Mouse (Mus musculus): ENCODE data around the gene a. TPM values are rescaled to one million over a fixed set of nuclear protein-coding genes. Genes with fewer than 3 reads are reported as not detected.

a gene
- total RNA-seq (2022) = not detected

DNA sequence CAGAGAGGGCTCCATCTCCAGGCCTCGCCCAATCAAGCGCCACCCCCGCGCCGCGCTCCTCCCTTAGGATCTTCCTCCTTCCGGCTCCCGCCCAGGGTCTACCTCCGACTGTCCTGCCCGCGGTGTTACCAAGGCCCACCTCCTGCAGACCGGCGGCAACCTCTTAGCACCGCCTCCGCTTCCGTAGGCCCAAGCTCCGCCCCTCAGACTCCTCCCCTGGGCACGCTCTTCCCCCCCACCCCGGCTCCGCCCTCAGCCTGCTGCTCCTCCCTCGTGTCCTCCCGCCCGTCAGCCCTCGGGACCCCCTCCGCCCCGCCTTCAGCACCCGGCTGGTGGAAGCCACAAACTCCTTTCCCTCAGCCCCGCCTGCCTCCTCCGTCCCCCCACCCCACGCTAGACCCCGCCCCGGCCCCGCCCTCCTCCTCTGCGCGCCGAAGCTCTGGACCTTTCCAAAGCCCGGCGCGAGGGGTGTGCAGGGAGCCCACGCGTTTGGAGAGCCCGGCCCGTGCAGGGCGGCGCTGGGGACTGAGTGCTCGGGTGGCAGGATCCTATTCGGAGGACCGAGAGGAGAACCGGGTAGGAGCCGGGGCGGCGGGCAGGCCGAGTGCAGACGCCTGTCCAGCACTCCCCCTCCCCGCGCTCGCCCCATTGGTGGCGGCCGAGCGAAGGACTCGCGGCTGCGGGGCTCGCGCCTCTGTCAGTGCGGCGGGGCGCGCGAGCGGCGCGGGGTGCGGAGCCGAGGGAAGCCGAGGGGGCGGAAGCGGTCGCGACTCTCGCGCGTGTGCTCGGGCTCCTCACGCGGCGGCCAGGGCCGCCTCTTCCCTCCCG lies at the start of gene a, which contains the start of gene Raly:
TSS of gene a (plus strand) at position 747 of the 828 bp plus-strand sequence.
TSS of gene Raly (plus strand) at position 441 of the 828 bp plus-strand sequence.
- peak; percentile 99 for DNase-seq

- peak; percentile 76 for DNase-seq
Observed at GRCm38 (mm10) chr2:154742911-154743819, 48.0 kb upstream of the a start.

DNA sequence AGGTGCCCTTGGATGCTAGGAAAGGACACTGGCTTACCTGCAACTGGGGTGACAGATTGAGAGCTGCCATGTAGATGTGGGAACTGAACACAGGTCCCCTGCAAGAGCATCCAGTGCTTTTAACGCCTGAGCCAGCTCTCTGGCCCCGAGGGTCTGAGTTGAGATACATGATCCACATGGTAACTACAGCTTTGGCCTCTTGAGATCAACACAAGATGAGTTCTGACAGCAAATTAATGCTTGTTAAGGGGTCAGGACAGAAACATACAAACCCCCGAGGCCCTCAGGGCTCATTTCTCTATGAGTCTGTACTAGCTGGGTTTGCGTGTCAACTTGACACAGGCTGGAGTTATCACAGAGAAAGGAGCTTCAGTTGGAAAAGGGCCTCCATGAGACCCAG lies 47.3 kb upstream of the a start:
- DNase-seq = no peak

DNA sequence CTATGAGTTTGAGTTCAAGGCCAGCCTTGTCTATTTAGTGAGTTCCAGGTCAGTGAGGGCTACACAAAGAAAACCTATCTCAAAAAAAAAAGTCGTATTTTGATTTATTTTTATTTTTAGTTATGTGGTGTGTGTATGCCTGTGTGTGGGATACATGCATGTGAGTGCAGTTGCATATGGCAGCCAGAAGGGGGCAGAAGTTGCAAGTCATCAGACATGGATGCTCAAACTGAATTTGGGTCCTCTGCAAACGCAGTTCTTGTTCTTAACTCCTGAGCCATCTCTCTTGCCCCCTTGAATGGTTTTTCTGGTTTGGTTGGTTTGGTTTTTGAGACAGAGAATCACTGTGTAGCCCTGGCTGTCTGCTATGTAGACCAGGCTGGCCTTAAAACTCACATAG lies 42.8 kb upstream of the a start:
- no peak for DNase-seq

DNA sequence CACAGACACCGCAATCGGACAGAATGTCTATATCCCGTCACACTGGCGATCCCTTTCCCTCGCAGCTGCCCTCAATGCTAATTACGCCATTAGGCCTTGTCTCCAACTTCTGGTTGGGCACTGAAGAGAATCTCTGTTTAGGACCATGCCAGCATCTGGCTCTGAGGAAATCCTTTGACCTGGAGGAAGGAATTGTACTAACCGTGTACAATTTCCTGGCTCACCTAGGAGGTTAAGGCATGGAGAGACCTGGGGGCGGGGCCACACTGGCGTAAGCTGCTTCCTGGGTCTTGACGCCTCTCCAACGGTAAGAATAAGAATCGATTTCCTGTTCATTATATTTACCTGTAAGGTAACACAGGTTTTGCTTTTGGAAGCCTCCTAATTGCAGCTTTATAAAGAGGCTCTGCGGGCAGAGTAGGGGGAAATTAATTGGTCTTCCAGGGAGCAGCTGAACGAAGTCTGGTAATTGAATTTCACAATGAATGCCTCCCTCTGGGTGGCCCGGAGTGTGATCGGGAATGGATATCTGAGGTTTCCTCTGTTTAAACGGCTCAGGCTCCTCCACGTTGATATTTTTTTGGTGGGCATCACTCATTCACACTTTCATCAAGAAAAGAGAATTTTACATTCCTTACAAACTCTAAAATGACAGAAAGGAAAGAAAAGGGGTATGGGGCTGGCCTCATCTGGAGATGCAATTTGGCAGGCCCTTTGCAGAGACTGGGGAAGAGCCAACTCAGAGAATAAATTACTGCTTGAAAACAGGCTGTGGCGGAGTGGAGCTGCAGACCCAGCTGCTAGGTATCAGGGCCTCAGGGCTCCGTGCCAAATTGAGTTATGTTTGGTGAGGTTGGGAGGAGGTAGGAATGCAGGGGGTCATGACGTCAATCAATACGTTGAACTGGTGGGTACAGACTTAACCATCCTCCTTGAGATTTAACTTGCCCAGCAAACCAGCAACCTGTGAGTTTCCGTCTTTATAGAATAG lies 41.9 kb upstream of the a start:
- DNase-seq = peak; percentile 47

- DNase-seq = peak; percentile 79
Observed at GRCm38 (mm10) chr2:154751924-154752323, 39.3 kb upstream of the a start.

GRCm38 (mm10) chr2:154754068-154754560 lies 37.1 kb upstream of the a start:
- no peak for DNase-seq

GRCm38 (mm10) chr2:154755791-154756190 lies 35.4 kb upstream of the a start:
- no peak for DNase-seq

DNA sequence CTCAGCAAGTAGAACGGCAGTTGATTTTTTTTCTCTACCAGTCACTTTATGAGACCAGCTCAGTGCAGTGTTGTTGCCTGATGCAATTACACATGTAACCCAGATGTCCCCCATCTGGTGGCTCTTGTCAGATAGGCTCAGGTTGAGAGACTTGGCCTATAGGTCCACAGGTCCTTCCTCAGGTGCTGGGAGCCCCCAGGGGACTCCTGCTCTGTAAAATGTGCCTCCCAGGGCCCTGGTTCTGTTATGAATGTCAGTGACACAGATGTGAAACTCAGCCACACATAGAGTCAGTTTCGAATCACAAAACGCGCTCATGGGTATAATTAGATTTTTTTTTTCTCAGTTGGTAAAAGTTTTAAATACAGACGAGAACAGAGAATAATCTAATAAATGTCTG lies 33.5 kb upstream of the a start:
- DNase-seq = no peak

- DNase-seq = no peak
Observed at GRCm38 (mm10) chr2:154758454-154758853, 32.7 kb upstream of the a start.

DNA sequence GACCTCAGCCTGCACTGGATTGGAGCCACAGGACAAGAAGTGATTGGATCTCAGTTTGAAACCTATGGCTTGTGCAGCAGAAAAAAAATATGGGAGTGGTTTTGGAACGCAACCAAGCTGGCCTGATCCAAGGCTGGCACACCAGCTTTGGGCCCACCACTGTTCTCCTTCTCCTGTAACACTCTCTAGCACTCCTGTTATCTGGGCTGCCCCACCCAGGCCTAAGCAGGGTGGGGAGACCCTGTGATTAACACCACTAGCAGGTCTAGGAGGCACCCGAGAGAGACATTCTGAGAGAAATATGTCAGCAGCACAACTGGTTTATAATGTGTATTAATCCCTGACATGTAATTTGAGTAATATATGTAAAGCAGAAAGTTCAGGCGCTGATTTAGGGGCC lies 28.0 kb upstream of the a start:
- DNase-seq = no peak

- DNase-seq = no peak
Observed at GRCm38 (mm10) chr2:154764828-154765497, 26.2 kb upstream of the a start.

DNA sequence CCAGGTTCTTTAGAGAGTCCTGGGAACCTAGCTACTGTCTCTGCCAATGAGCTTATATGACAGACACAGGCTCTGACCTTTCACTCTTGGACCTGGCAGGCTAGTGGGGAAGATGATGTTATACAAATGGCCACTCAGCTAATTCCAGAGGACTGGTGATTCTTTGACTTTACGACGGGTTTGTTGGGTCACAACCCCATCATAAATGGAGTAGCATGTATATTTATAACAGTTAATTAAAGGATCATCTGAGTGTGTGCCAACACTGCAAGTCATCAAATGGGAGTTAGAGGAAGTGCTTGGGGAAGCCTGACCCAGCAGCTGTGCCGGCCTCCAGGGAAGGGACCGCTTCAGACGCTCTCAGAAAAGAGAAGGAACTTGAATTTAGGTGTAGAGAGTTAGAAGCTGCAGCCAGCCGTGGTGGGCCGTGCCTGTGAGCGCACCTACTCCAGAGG lies 25.6 kb upstream of the a start:
- no peak for DNase-seq

DNA sequence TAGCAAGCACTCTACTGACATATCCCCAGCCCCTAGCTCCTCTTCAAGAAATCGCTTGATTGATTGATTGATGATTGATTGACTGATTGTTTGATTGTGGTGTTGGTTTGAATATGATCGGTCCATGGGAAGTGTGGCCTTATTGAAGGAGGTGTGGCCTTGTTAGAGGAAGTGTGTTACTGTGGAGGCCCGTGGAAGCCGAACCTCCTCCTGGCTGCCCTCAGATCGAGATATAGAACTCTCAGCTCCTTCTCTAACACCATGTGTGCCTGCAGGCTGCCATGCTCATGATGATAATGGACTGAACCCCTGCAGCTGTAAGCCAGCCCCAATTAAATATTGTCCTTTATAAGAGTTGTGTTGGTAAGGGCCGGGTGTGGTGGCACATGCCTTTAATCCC lies 24.2 kb upstream of the a start:
- DNase-seq = no peak

DNA sequence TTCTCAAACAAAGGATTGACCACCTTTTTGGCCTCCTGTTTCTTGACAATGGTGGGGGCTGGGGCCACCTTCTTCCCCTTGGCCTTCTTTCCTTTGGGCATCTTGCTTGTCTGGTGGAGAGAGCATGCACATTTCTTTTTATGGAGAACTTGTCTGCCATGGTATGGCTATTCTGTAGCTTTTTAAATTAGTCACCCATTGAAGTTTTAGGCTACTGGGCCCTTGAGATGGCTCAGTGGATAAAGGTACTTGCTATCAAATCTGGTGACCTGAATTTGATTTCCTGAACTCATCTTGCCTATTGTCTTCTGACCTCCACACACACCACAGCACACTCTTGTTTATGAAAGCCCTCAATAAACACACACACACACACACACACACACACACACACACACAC lies 21.3 kb upstream of the a start, which contains the start of gene Gm14214:
TSS of gene Gm14214 (minus strand) at position 101 of the 400 bp plus-strand sequence.
- no peak for DNase-seq

DNA sequence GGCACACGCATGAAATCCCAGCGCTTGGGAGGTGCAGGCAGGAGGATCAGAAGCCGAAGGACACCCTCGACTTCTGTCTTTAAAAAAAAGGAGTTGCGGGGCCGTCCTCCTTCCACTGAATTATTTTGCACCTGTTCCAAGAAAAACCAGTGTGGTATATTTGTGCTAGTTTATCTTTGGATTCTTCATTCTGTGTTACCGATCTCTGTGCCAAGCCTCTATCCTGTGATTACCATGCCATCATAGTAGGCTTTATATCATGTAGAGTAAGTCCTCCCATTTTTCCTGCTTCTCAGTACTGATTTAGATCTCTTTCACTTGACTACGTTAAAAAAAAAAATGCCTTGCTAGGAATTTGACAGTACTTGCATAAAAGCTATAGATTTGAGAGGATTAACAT lies 19.6 kb upstream of the a start:
- no peak for DNase-seq

DNA sequence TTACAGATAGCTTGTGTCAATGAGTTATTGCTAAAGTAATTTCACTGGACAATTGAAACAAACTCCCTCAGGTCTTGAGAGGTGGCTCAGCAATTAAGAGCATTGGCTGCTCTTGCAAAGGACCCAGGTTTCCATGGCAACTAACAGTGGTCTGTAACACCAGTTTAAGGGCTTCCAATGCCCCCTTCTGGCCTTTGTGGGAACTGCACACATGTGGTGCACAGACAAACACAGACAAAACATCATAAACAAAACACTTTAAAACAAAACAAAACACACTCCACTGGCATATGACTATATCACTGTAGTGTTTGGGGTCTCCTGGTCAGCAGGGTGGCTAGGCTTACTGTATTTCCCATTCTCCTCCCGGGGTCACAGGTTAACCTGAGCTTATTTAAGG lies 17.2 kb upstream of the a start:
- no peak for DNase-seq

DNA sequence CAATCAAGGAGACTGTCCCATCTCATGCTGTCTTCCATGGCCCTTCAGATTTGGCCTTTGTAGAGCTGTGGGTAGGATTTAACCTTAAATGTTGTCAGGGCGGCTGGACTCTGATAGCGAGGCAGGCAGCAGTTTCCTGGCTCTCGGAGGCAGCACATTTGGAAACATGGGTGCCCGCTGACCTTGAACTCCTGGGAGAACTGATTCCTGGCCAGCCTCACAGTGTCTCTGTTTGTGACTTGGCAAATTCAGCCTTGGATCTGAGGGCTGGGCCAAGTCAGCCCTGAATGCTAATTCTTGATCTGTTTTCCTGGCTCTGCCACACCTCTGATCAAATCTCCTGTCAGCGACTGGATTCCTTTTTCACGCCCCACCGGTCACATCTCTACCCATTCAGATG lies 14.7 kb upstream of the a start:
- DNase-seq = peak; percentile 77

DNA sequence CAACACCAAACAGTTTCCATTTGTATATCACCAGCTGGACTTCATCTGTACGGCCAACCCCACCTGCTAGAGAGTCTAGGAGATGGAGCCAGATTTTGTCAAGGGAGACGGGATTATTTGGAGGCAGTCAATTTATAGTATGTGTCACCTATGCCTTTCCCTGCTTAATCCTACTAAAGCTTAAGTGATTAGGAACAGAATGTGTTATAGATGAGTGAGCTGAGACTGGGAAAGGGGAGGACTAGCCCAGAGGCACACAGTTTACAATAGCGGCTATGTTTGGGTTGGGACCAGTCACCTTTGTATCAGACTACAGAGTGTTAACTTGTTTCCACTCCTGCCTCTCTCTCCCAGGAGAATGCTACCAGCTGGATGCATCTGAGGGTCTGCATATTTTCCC lies 11.6 kb upstream of the a start:
- no peak for DNase-seq

DNA sequence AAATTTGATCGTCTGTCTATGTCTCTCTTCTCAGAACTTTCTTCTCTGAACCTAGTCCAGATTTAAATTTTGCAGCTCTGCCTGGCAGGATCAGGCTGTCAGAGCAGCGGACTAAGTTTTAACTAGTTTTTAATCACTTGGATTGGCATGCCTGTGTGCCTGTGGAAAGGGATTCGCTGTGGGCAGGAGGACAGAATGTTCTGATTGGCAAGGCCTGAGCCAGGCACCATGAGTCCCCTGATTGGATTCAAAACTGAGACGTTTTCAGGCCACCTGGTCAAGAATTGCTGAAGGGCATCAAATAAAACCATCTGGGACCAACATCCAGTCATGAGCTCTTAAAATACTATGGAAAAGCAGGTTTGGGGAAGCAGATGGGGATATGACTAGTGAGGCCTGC lies 8.8 kb upstream of the a start:
- DNase-seq = no peak

Data from adrenal gland, adult 8-10 months (tissue).